Mouse (Mus musculus) kidney, adult 2 months (tissue): ENCODE data around the gene Pxk. TPM values are rescaled to one million over a fixed set of nuclear protein-coding genes. Genes with fewer than 3 reads are reported as not detected.

Source experiments
- DNase-seq: peaks from one replicate; pipeline ENCODE4 v3.0.0; 2021
- H3K27ac ChIP-seq: fragments of 200-500 bp; 2 replicates; pipeline ENCODE4 v1.5.1; 2012; ENCODE audit warnings: low read depth, low read length, control low read depth, inconsistent platforms; ENCODE audit not compliant: insufficient read depth
- H3K27me3 ChIP-seq: fragments of 200-500 bp; replicated peaks from 2 replicates; pipeline ENCODE4 v1.6.1; 2012; ENCODE audit warnings: mild to moderate bottlenecking, moderate library complexity, low read length, inconsistent platforms; ENCODE audit not compliant: control insufficient read depth, insufficient read depth
- H3K36me3 ChIP-seq: fragments of 200-500 bp; 2 replicates; pipeline ENCODE4 v1.6.1; 2012; ENCODE audit warnings: mild to moderate bottlenecking, moderate library complexity, low read length, inconsistent platforms; ENCODE audit not compliant: control insufficient read depth, insufficient read depth
- H3K4me1 ChIP-seq: fragments of 200-500 bp; 2 replicates; pipeline ENCODE4 v1.6.1; 2011; ENCODE audit warnings: low read length; ENCODE audit not compliant: control insufficient read depth, insufficient read depth
- H3K4me3 ChIP-seq: fragments of 200-500 bp; 2 replicates; pipeline ENCODE4 v1.5.1; 2011; ENCODE audit warnings: mild to moderate bottlenecking, low read depth, low read length, control low read depth; ENCODE audit not compliant: insufficient read depth
- CTCF ChIP-seq: fragments of 200-500 bp; conservative IDR thresholded peaks from 2 replicates; pipeline ENCODE4 v1.5.1; 2011; ENCODE audit warnings: low read depth, mild to moderate bottlenecking, control low read depth, low read length, moderate library complexity, mixed read lengths; ENCODE audit not compliant: insufficient read depth, insufficient read length
- POLR2A ChIP-seq: fragments of 200-500 bp; IDR thresholded peaks from one replicate; pipeline ENCODE4 v1.6.1; 2011; ENCODE audit warnings: low read depth, low read length, control low read depth
- WGBS: fragments of 180-500 bp; shearing (Covaris S2); methylation state at CpG from one replicate; pipeline ENCODE4 v1.1.7; 2018; 5-methylcytosine and 5-hydroxymethylcytosine counted together
- polyA plus RNA-seq: library from polyadenylated mRNA; depleted of rRNA; stranded (reverse); fragments of >200 nt; gene quantifications from 2 replicates; pipeline ENCODE4 v1.2.3, GENCODE M21; 2012

The Pxk gene
- polyA plus RNA-seq, 1 experiment, result 42.9 TPM

GRCm38 (mm10) chr14:8127971-8128370 lies 30.0 kb downstream of the Pxk start:
- TF ChIP-seq POLR2A, result no peak
- no peak for TF ChIP-seq CTCF
- WGBS, result 75% methylated on average over 5 of the region's 5 CpGs
- Histone ChIP-seq H3K36me3 (no peaks in the 10 kb centered on the region), H3K4me3 (no peak overlapping the region), H3K27ac (no peak overlapping the region), H3K27me3 (no peaks in the 10 kb centered on the region), H3K4me1 (no peaks in the 10 kb centered on the region)
- no peak for DNase-seq

GRCm38 (mm10) chr14:8132789-8133188 lies 34.8 kb downstream of the Pxk start:
- Histone ChIP-seq H3K27ac (no peak overlapping the region), H3K4me3 (no peak overlapping the region), H3K27me3 (no peaks in the 10 kb centered on the region), H3K36me3 (no peaks in the 10 kb centered on the region), H3K4me1 (peaks cover 3% of the 10 kb centered on the region; the same call in 1 of the 2 replicates)
- TF ChIP-seq CTCF (no peak), POLR2A (no peak)
- DNase-seq, result no peak
- 86% methylated on average over 8 of the region's 8 CpGs for WGBS

- no peak overlapping the region for H3K4me3 ChIP-seq
- DNase-seq, result no peak
- no peak for TF ChIP-seq CTCF
- TF ChIP-seq POLR2A, result no peak
- H3K27me3 ChIP-seq, result no peaks in the 10 kb centered on the region
- WGBS, result 52% methylated on average over 2 of the region's 2 CpGs
- H3K27ac ChIP-seq, result no peak overlapping the region
- peaks cover 3% of the 10 kb centered on the region; the same call in 1 of the 2 replicates for H3K36me3 ChIP-seq
- peaks cover 3% of the 10 kb centered on the region; the same call in 1 of the 2 replicates for H3K4me1 ChIP-seq
Measured at GRCm38 (mm10) chr14:8134234-8134633, 36.2 kb downstream of the Pxk start.

GRCm38 (mm10) chr14:8135130-8135529 lies 37.1 kb downstream of the Pxk start:
- peak; percentile 10 for DNase-seq
- peaks cover 4% of the 10 kb centered on the region; the same call in 1 of the 2 replicates for H3K36me3 ChIP-seq
- TF ChIP-seq POLR2A (no peak), CTCF (no peak)
- no peaks in the 10 kb centered on the region for H3K27me3 ChIP-seq
- H3K27ac ChIP-seq, result no peak overlapping the region
- H3K4me3 ChIP-seq, result no peak overlapping the region
- H3K4me1 ChIP-seq, result peaks cover 3% of the 10 kb centered on the region; the same call in 1 of the 2 replicates
- WGBS, result 65% methylated on average over 3 of the region's 3 CpGs

- no peak for DNase-seq
- H3K36me3 ChIP-seq, result peaks cover 4% of the 10 kb centered on the region; the same call in 1 of the 2 replicates
- no peak overlapping the region for H3K27ac ChIP-seq
- H3K27me3 ChIP-seq, result no peaks in the 10 kb centered on the region
- H3K4me1 ChIP-seq, result no peaks in the 10 kb centered on the region
- TF ChIP-seq POLR2A, result no peak
- no peak for TF ChIP-seq CTCF
- WGBS, result 74% methylated on average over 23 of the region's 23 CpGs
- no peak overlapping the region for H3K4me3 ChIP-seq
Measured at GRCm38 (mm10) chr14:8139724-8140710, 42.0 kb downstream of the Pxk start.

- 77% methylated on average over 2 of the region's 2 CpGs for WGBS
- Histone ChIP-seq H3K4me3 (no peak overlapping the region), H3K4me1 (no peaks in the 10 kb centered on the region), H3K27me3 (no peaks in the 10 kb centered on the region), H3K27ac (no peak overlapping the region), H3K36me3 (peaks cover 4% of the 10 kb centered on the region; the same call in 1 of the 2 replicates)
- DNase-seq, result no peak
- no peak for TF ChIP-seq POLR2A
Measured at GRCm38 (mm10) chr14:8141131-8141530, 43.1 kb downstream of the Pxk start.

GRCm38 (mm10) chr14:8145594-8146558 lies 47.9 kb downstream of the Pxk start:
- H3K27me3 ChIP-seq, result no peaks in the 10 kb centered on the region
- no peak for DNase-seq
- TF ChIP-seq POLR2A, result no peak
- TF ChIP-seq CTCF, result no peak
- WGBS, result 90% methylated on average over 13 of the region's 13 CpGs
- no peaks in the 10 kb centered on the region; the same call in 1 of the 2 replicates for H3K36me3 ChIP-seq
- H3K4me1 ChIP-seq, result no peaks in the 10 kb centered on the region
- no peak overlapping the region for H3K4me3 ChIP-seq
- H3K27ac ChIP-seq, result no peak overlapping the region
